Mouse (Mus musculus) lung, adult 2 months (tissue): ENCODE data around the gene Gal3st2b.
"Not testable (repeated sequence)": the region's sequence is repeated elsewhere in the genome, so short reads cannot be mapped to it uniquely, and the experiment has no call there.

Experiments
- CTCF ChIP-seq: fragments of 200-500 bp; IDR thresholded peaks from 2 replicates; pipeline ENCODE4 v1.5.1; 2011; ENCODE audit warnings: mild to moderate bottlenecking, low read length, control low read depth; ENCODE audit not compliant: insufficient read depth
- POLR2A ChIP-seq: fragments of 200-500 bp; IDR thresholded peaks from 2 replicates; pipeline ENCODE4 v1.6.1; 2011; ENCODE audit warnings: low read depth, mild to moderate bottlenecking, control low read depth, low read length, borderline replicate concordance; ENCODE audit errors: extremely low read depth

- TF ChIP-seq CTCF, POLR2A: not testable (repeated sequence)
These were observed 27.2 kb upstream of the Gal3st2b start for GRCm38 (mm10) chr1:93890936-93891335.
